Mouse (Mus musculus): ENCODE data around the gene Ddx56. TPM values are rescaled to one million over a fixed set of nuclear protein-coding genes. Genes with fewer than 3 reads are reported as not detected.

Gene Ddx56
- polyA plus RNA-seq, 1 experiment from 2014 or later = 69.0 TPM

DNA sequence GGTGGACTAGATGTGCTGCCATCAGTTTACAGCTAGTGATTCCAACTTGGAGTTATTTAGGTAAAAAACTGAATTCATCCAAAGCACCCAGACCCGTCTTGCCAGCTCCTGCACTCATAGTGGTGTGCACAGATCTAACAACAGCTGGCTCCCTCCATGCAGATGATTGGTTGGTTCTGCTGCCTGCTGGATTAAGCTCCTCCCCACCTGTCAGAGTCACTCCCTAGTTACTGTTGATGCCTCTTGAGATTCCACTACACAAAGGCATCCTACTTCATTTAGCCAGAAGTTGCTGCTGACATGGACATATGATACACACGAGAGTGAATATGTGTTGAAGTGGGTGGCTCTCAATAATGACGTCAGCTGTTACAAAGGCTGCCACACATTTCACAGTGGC is 50.7 kb downstream of the Ddx56 start:
- no peak for ATAC-seq (ENCODE audit: low FRiP score, low read depth)
- Histone ChIP-seq H3K4me3 (no peak overlapping the region), H3K27me3 (no peaks in the 10 kb centered on the region), H3K27ac (replicated peaks) (no peak overlapping the region), H3K9me3 (no peaks in the 10 kb centered on the region), H3K4me2 (no peak overlapping the region), H3K36me3 (no peaks in the 10 kb centered on the region), H3K4me1 (replicated peaks) (no peaks in the 10 kb centered on the region), H3K9ac (no peak overlapping the region)
- 63% methylated on average over 3 of the region's 3 CpGs for WGBS

Other genes starting within 250 kb of the Ddx56 start
- 125 and 145 TPM in 2 replicates for gene Camk2b, start 201.4 kb downstream of the Ddx56 start, polyA plus RNA-seq (2015; fragmentation: Nextera tagmentation; extraction: Ambion mirVana)
- 0.31 and 0.86 TPM in 2 replicates for gene A730071L15Rik, start 67.7 kb downstream of the Ddx56 start, polyA plus RNA-seq (2015; fragmentation: Nextera tagmentation; extraction: Ambion mirVana)
- gene Nudcd3, start 67.4 kb downstream of the Ddx56 start, polyA plus RNA-seq (2015; fragmentation: Nextera tagmentation; extraction: Ambion mirVana) = 64.5 and 65.2 TPM in 2 replicates
- gene Npc1l1, start 37.6 kb downstream of the Ddx56 start, polyA plus RNA-seq (2015; fragmentation: Nextera tagmentation; extraction: Ambion mirVana) = 0.07 and 0.08 TPM in 2 replicates
- gene Tmed4, start 7.1 kb upstream of the Ddx56 start, polyA plus RNA-seq (2015; fragmentation: Nextera tagmentation; extraction: Ambion mirVana) = 116 TPM in 2 replicates
- 130 and 133 TPM in 2 replicates for gene Ogdh, start 23.9 kb upstream of the Ddx56 start, polyA plus RNA-seq (2015; fragmentation: Nextera tagmentation; extraction: Ambion mirVana)
- gene Zmiz2, start 121.3 kb upstream of the Ddx56 start, polyA plus RNA-seq (2015; fragmentation: Nextera tagmentation; extraction: Ambion mirVana) = 29.6 and 30.8 TPM in 2 replicates
- 4,085 and 4,343 TPM in 2 replicates for gene Ppia, start 147.7 kb upstream of the Ddx56 start, polyA plus RNA-seq (2015; fragmentation: Nextera tagmentation; extraction: Ambion mirVana)
- 259 and 323 TPM in 2 replicates for gene H2afv, start 176.7 kb upstream of the Ddx56 start, polyA plus RNA-seq (2015; fragmentation: Nextera tagmentation; extraction: Ambion mirVana)
- gene Purb, start 208.1 kb upstream of the Ddx56 start, polyA plus RNA-seq (2015; fragmentation: Nextera tagmentation; extraction: Ambion mirVana) = 10.7 and 11.0 TPM in 2 replicates